Mouse (Mus musculus): ENCODE data around the gene Pkd1l3.

The Pkd1l3 gene

GRCm38 (mm10) chr8:109705320-109706075 lies 91.2 kb downstream of the Pkd1l3 start, which contains the start of gene Zfp821:
Zfp821 (plus strand) TSS chr8:109705546.
- peak; percentile 94 for DNase-seq

GRCm38 (mm10) chr8:109706076-109706873 lies 92.0 kb downstream of the Pkd1l3 start:
- no peak for DNase-seq

- peak; percentile 93 for DNase-seq
Measured at GRCm38 (mm10) chr8:109706874-109707237, 92.5 kb downstream of the Pkd1l3 start.

GRCm38 (mm10) chr8:109707921-109708320 lies 93.6 kb downstream of the Pkd1l3 start:
- no peak for DNase-seq

GRCm38 (mm10) chr8:109712521-109712920 lies 98.2 kb downstream of the Pkd1l3 start:
- no peak for DNase-seq

- no peak for DNase-seq
Measured at GRCm38 (mm10) chr8:109714961-109715360, 100.6 kb downstream of the Pkd1l3 start.
